Mouse (Mus musculus): Measurements from ENCODE around the gene Prnp. TPM values are rescaled to one million over a fixed set of nuclear protein-coding genes. Genes with fewer than 3 reads are reported as not detected.

Prnp gene
- polyA plus RNA-seq, 1 experiment from 2014 or later, result 73.8 TPM

GRCm38 (mm10) chr2:131952456-131952855 lies 42.7 kb downstream of the Prnp start:
- Histone ChIP-seq H3K4me2 (no peak overlapping the region; the same call in 1 of the 2 replicates), H3K27ac (no peak overlapping the region; the same call in 1 of the 2 replicates), H3K9me3 (no peaks in the 10 kb centered on the region), H3K4me3 (replicated peaks) (no peak overlapping the region; the same call in 1 of the 2 replicates), H3K27me3 (replicated peaks) (peaks cover 31% of the 10 kb centered on the region), H3K36me3 (no peaks in the 10 kb centered on the region), H3K4me1 (peaks cover 9% of the 10 kb centered on the region; the same call in 1 of the 2 replicates), H3K9ac (no peak overlapping the region)
- 45% methylated on average over 2 of the region's 2 CpGs for WGBS
- ATAC-seq (ENCODE audit: insufficient read depth, low FRiP score, low read depth), result no peak

- Histone ChIP-seq H3K9me3 (no peaks in the 10 kb centered on the region), H3K4me1 (peaks cover 9% of the 10 kb centered on the region; the same call in 1 of the 2 replicates), H3K4me2 (peak overlapping the region; percentile 40), H3K27me3 (replicated peaks) (peaks cover 31% of the 10 kb centered on the region), H3K9ac (no peak overlapping the region), H3K36me3 (no peaks in the 10 kb centered on the region), H3K27ac (no peak overlapping the region), H3K4me3 (replicated peaks) (peak overlapping the region; percentile 17)
- 13% methylated on average over 29 of the region's 29 CpGs for WGBS
- ATAC-seq (ENCODE audit: insufficient read depth, low FRiP score, low read depth), result no peak
These were observed 43.3 kb downstream of the Prnp start for GRCm38 (mm10) chr2:131952961-131953538.

DNA sequence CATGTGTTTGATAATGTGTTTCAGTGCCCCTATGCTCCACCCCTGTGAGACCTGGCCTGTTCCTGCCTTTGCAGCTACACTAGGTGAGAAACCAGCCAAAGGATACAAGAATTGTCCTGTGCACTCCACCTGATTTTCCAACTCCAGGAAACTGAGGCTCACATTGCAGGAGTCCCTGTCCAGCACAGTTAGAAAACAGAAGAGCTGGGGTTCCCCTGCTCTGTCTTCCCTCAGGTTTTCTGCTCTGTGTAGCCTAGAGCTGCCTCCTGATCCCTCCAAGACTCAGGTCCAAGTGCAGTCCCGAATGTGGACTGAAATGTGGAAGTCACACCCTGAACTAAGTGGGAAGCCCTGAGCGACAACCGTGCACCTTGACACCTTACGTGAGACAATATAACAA lies 44.0 kb downstream of the Prnp start:
- peaks cover 9% of the 10 kb centered on the region; the same call in 1 of the 2 replicates for H3K4me1 ChIP-seq
- H3K27me3 ChIP-seq (replicated peaks), result peaks cover 31% of the 10 kb centered on the region
- no peaks in the 10 kb centered on the region for H3K9me3 ChIP-seq
- H3K4me3 ChIP-seq (replicated peaks), result peak overlapping the region; percentile 17; the same call in 1 of the 2 replicates
- H3K4me2 ChIP-seq, result peak overlapping the region; percentile 40; the same call in 1 of the 2 replicates
- no peak overlapping the region for H3K9ac ChIP-seq
- ATAC-seq (ENCODE audit: insufficient read depth, low FRiP score, low read depth), result no peak
- H3K36me3 ChIP-seq, result no peaks in the 10 kb centered on the region
- H3K27ac ChIP-seq, result no peak overlapping the region
- WGBS, result 83% methylated on average over 4 of the region's 4 CpGs

GRCm38 (mm10) chr2:131954835-131955234 lies 45.1 kb downstream of the Prnp start:
- ATAC-seq (ENCODE audit: insufficient read depth, low FRiP score, low read depth), result peak; percentile 48; the same call in 1 of the 2 replicates
- H3K4me2 ChIP-seq, result peak overlapping the region; percentile 56
- peaks cover 9% of the 10 kb centered on the region; the same call in 1 of the 2 replicates for H3K4me1 ChIP-seq
- H3K36me3 ChIP-seq, result no peaks in the 10 kb centered on the region
- peak overlapping the region; percentile 35 for H3K4me3 ChIP-seq (replicated peaks)
- no peaks in the 10 kb centered on the region for H3K9me3 ChIP-seq
- peaks cover 31% of the 10 kb centered on the region for H3K27me3 ChIP-seq (replicated peaks)
- H3K27ac ChIP-seq, result no peak overlapping the region
- WGBS, result 57% methylated on average over 9 of the region's 9 CpGs
- no peak overlapping the region for H3K9ac ChIP-seq

GRCm38 (mm10) chr2:131955264-131955663 lies 45.5 kb downstream of the Prnp start:
- H3K27me3 ChIP-seq (replicated peaks), result peaks cover 31% of the 10 kb centered on the region
- peak; percentile 40 for ATAC-seq (ENCODE audit: insufficient read depth, low FRiP score, low read depth)
- peak overlapping the region; percentile 35 for H3K4me3 ChIP-seq (replicated peaks)
- peaks cover 9% of the 10 kb centered on the region; the same call in 1 of the 2 replicates for H3K4me1 ChIP-seq
- 2% methylated on average over 17 of the region's 17 CpGs for WGBS
- no peaks in the 10 kb centered on the region for H3K9me3 ChIP-seq
- H3K4me2 ChIP-seq, result peak overlapping the region; percentile 56
- H3K36me3 ChIP-seq, result no peaks in the 10 kb centered on the region
- H3K27ac ChIP-seq, result no peak overlapping the region
- no peak overlapping the region for H3K9ac ChIP-seq

DNA sequence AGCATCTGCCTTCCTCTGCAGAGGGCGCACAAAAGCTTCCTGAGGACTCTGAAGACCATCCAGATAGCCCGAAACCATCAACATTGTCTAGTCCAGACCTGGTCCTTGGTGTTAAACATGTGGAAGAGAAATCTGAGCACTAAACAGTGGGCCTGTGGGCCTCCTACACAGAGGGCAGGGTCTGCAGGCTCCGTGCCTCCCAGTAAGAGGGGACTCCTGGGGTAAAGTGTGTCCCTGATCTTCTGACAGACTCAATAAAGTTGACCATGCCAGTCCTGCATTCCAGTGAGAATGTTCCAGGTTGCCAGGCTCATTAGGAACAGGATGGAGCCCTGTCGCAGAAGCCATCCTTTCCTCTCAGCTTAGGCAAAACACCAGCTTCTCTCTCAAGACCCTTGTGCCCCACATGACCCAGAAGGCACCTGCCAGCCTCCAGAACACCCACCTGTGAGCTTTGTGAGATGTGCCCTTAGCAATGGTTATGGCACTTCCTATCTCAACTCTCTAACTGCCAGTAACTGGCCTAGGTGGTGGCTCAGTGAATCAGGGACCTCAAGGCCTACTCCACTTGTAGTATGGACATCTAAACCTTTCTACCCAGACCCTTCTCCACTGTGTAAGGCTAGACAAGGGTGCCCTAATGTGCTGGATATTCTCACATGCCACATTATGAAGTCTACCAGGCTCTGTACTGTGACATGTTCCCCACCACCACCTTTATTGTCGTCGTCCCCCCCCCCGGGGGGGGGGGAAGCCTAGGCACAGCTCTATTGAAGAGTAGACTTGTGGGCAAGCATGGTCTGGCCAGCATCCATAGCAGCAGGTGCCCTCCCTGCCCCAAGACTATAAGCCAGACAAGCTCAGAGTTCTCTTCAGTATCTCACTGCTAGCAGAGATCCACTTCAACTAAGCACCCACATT lies 46.9 kb downstream of the Prnp start:
- Histone ChIP-seq H3K4me2 (no peak overlapping the region), H3K4me3 (replicated peaks) (no peak overlapping the region), H3K4me1 (peaks cover 9% of the 10 kb centered on the region; the same call in 1 of the 2 replicates), H3K27ac (no peak overlapping the region), H3K27me3 (replicated peaks) (peaks cover 29% of the 10 kb centered on the region), H3K36me3 (no peaks in the 10 kb centered on the region), H3K9ac (no peak overlapping the region), H3K9me3 (no peaks in the 10 kb centered on the region)
- WGBS, result 79% methylated on average over 7 of the region's 7 CpGs
- ATAC-seq (ENCODE audit: insufficient read depth, low FRiP score, low read depth), result no peak

DNA sequence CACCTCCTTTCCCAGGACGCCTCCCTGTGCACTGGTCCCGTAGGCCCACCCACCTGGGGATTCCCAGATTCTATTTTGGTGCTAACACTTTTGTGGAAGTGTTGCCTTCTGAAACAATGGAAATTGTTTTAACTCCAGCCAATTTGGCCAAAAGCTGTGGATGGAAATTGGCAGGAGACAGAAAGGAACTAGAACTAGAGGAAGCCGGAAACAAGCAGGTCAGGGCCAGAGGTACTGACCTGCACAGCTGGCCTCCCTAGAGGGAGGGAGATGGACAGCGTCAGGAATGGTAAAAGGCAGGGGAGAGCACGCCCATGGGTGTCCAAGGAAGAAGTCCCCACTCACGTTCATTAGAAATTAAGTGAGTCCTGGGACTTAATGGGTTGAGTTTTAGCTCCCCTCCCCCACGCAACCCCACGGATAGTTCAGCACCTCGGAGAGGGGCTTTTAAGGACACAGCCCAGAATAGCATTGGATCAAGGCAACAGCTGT lies 48.0 kb downstream of the Prnp start:
- no peak for ATAC-seq (ENCODE audit: insufficient read depth, low FRiP score, low read depth)
- H3K9ac ChIP-seq, result no peak overlapping the region
- H3K4me2 ChIP-seq, result no peak overlapping the region
- H3K4me3 ChIP-seq (replicated peaks), result no peak overlapping the region
- peaks cover 8% of the 10 kb centered on the region; the same call in 1 of the 2 replicates for H3K4me1 ChIP-seq
- 45% methylated on average over 9 of the region's 9 CpGs for WGBS
- H3K27ac ChIP-seq, result no peak overlapping the region
- H3K27me3 ChIP-seq (replicated peaks), result peaks cover 18% of the 10 kb centered on the region
- H3K36me3 ChIP-seq, result no peaks in the 10 kb centered on the region
- no peaks in the 10 kb centered on the region for H3K9me3 ChIP-seq

DNA sequence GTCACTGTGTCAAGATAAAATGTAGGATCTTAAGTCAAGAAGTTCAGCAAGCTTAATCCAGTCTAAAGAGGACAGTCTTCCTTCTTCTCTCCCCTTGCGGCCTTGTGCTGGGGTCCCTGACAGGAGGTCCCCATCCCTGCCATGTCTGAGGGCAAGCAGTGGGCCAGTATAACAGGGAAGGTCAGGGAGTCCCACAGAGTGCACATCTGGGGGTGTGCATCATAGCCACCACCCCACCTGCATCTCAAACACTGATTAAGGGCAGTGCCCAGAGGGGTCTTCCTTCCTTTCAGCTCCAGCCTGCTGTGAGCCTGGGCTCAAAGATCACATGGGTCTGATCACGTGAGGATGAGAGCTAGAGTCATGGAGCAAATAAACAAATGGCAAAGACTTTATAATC lies 51.9 kb downstream of the Prnp start:
- H3K9me3 ChIP-seq, result no peaks in the 10 kb centered on the region
- no peak overlapping the region for H3K9ac ChIP-seq
- no peaks in the 10 kb centered on the region for H3K36me3 ChIP-seq
- no peak for ATAC-seq (ENCODE audit: insufficient read depth, low FRiP score, low read depth)
- H3K4me3 ChIP-seq (replicated peaks), result no peak overlapping the region
- H3K4me2 ChIP-seq, result no peak overlapping the region
- 0 out of 2 replicates have a peak, but pooled peaks cover 2% of the 10 kb centered on the region for H3K27me3 ChIP-seq (replicated peaks)
- H3K4me1 ChIP-seq, result no peaks in the 10 kb centered on the region
- WGBS, result 57% methylated on average over 2 of the region's 2 CpGs
- no peak overlapping the region for H3K27ac ChIP-seq

GRCm38 (mm10) chr2:131970597-131970996 lies 60.9 kb downstream of the Prnp start:
- no peak overlapping the region for H3K4me2 ChIP-seq
- no peaks in the 10 kb centered on the region for H3K27me3 ChIP-seq (replicated peaks)
- no peak overlapping the region for H3K4me3 ChIP-seq (replicated peaks)
- no peak overlapping the region for H3K9ac ChIP-seq
- WGBS, result 87% methylated on average over 2 of the region's 2 CpGs
- no peak for ATAC-seq (ENCODE audit: insufficient read depth, low FRiP score, low read depth)
- H3K4me1 ChIP-seq, result no peaks in the 10 kb centered on the region
- no peaks in the 10 kb centered on the region for H3K36me3 ChIP-seq
- no peak overlapping the region for H3K27ac ChIP-seq
- H3K9me3 ChIP-seq, result no peaks in the 10 kb centered on the region

DNA sequence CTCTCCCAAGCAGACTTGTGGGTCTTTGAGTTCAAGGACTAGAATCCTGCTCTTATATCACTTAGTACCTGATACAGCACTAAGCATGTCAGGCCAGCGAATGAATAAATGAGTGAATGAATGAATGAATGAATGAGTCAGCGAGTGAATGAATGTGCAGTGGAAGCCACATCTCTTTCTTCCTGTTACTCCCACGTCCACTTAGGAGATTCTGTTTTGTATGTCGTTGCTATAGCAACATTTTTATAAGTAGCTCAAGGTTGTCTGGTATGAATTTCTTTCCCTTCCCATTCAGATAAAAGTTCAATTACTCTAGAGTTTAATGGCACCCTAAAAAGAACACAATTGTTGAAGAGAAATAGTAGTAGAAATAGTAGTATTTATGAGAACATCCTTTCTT lies 61.4 kb downstream of the Prnp start:
- Histone ChIP-seq H3K27me3 (replicated peaks) (no peaks in the 10 kb centered on the region), H3K4me3 (replicated peaks) (no peak overlapping the region), H3K9ac (no peak overlapping the region), H3K27ac (no peak overlapping the region), H3K4me1 (no peaks in the 10 kb centered on the region), H3K9me3 (no peaks in the 10 kb centered on the region), H3K4me2 (no peak overlapping the region), H3K36me3 (no peaks in the 10 kb centered on the region)
- 73% methylated on average over 4 of the region's 4 CpGs for WGBS
- no peak for ATAC-seq (ENCODE audit: insufficient read depth, low FRiP score, low read depth)

DNA sequence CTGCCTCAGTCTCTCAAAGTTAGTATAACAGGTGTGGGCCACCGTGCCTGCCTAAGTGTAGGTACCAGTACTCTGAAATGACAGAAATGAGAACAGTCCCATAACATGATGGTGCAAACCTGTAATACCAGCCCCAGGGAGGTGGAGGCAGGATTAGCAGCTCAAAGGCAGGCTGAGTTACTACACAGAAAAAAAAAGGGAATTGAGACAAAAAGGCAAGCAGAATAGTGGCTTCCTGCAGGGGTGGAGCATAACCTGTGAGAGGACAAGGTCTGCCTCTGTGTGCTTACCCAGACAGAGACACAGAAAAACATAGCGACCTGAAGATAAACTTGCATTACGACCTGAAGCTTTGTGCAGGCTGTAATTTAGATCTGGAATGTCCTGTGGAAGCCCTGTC lies 66.9 kb downstream of the Prnp start:
- Histone ChIP-seq H3K4me2 (no peak overlapping the region), H3K4me3 (replicated peaks) (no peak overlapping the region), H3K36me3 (no peaks in the 10 kb centered on the region), H3K9me3 (no peaks in the 10 kb centered on the region), H3K4me1 (no peaks in the 10 kb centered on the region), H3K27ac (no peak overlapping the region), H3K9ac (no peak overlapping the region), H3K27me3 (replicated peaks) (no peaks in the 10 kb centered on the region)
- 73% methylated on average over 3 of the region's 3 CpGs for WGBS
- no peak for ATAC-seq (ENCODE audit: insufficient read depth, low FRiP score, low read depth)

DNA sequence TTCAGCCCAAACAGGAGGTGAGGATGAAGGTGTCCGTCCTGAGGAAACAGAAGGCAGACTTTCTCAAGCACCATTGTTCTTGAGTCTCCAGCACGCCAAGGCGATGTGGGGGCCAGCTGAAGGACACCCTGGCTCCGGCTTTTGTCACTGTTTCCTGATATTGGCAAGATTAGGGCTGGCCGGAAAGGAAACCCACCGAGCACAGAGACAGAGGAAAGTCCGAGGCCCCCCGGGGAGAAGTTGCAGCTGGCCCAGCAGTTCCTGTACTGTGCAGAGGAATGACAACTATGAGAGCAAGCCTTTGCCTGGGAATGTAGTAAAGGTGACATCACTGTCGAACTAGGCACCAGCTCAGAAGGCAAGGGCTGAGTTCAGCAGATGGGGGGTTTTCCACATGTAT lies 71.1 kb downstream of the Prnp start:
- H3K27ac ChIP-seq, result no peak overlapping the region

More for the DNA sequence above, 71.1 kb downstream of the Prnp start:
- Histone ChIP-seq H3K9ac (no peak overlapping the region), H3K9me3 (no peaks in the 10 kb centered on the region), H3K4me1 (no peaks in the 10 kb centered on the region), H3K4me2 (no peak overlapping the region), H3K27me3 (replicated peaks) (no peaks in the 10 kb centered on the region), H3K4me3 (replicated peaks) (no peak overlapping the region), H3K36me3 (no peaks in the 10 kb centered on the region)
- 33% methylated on average over 9 of the region's 9 CpGs for WGBS
- peak; percentile 45; the same call in 1 of the 2 replicates for ATAC-seq (ENCODE audit: insufficient read depth, low FRiP score, low read depth)

All from stomach, embryonic 15.5 days (tissue).